Mouse (Mus musculus) heart, postnatal 0 days (tissue): Measurements from ENCODE around the gene Sema6d.

Experiments used
- CTCF ChIP-seq: IDR thresholded peaks from 2 replicates; pipeline ENCODE4 v1.5.1; 2016; ENCODE audit warnings: antibody characterized with exemption, control low read depth, low read depth
- EP300 ChIP-seq: IDR thresholded peaks from 2 replicates; pipeline ENCODE4 v1.6.1; 2016; ENCODE audit warnings: antibody characterized with exemption, low read depth

GRCm38 (mm10) chr2:124617440-124617839, 527.7 kb downstream of the Sema6d start:
- TF ChIP-seq CTCF (no peak), EP300 (no peak)
